Mouse (Mus musculus) small intestine, adult 2 months (tissue): ENCODE data around the gene Isg20.

Source experiments
- CTCF ChIP-seq: fragments of 200-500 bp; IDR thresholded peaks from 2 replicates; pipeline ENCODE4 v1.5.1; 2012; ENCODE audit warnings: low read depth, mild to moderate bottlenecking, control low read depth, inconsistent platforms, low read length, moderate library complexity, mixed read lengths; ENCODE audit not compliant: insufficient replicate concordance, insufficient read length; ENCODE audit errors: extremely low read depth
- POLR2A ChIP-seq: fragments of 200-500 bp; IDR thresholded peaks from 2 replicates; pipeline ENCODE4 v1.6.1; 2012; ENCODE audit warnings: low read depth, mild to moderate bottlenecking, control low read depth, inconsistent platforms, low read length, moderate library complexity

DNA sequence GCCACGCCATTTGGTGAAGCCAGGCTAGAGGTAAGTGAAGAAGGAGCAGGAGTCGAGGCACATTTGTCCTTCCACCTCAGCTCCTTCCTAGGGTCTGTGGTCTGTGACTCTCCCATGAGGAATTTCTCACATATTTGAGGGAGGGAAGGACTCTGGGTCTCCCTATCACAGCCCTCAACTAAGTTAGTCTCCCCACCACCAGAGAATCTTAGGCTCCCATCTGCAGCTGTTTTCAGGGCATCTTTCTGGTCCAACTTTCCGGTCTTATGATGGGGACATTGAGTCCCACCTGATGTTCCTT lies 1.3 kb downstream of the Isg20 start:
- TF ChIP-seq CTCF: no peak
- TF ChIP-seq POLR2A: no peak
